Mouse (Mus musculus): ENCODE data around the gene Zfp758. TPM values are rescaled to one million over a fixed set of nuclear protein-coding genes. Genes with fewer than 3 reads are reported as not detected.

Gene Zfp758
- polyA plus RNA-seq, 1 experiment from 2014 or later = 8.0 TPM

DNA sequence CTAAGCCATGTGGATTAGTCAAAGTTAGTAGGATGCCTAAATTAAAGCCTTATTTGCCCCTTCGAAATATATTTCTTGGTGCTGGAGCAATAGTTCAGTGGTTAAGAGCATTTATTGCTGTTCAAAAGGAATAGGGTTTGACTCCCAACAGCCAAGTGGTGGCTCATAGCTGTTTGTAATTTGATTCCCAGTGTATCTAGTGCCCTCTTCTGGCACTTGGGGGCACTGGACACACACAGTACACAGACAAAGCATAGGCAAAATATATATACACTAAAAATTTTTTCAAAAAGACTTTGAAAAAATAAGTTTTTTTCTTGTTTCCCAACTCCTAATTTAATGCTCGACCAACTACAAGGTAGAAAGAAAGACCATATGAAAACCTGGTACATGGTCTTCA is 49.5 kb downstream of the Zfp758 start:
- H3K9me3 ChIP-seq (ENCODE audit: low read depth, low read length) = no peaks in the 10 kb centered on the region
- no peaks in the 10 kb centered on the region for H3K4me1 ChIP-seq (ENCODE audit: insufficient read depth)
- no peaks in the 10 kb centered on the region for H3K36me3 ChIP-seq (ENCODE audit: insufficient read depth)
- H3K27ac ChIP-seq (ENCODE audit: low read depth) = no peak overlapping the region
- no peaks in the 10 kb centered on the region for H3K27me3 ChIP-seq (ENCODE audit: insufficient read depth, low read length)
- no peak overlapping the region for H3K4me2 ChIP-seq
- ATAC-seq (ENCODE audit: insufficient read depth) (no peak; the same call in 1 of the 2 replicates), DNase-seq (peak; percentile 51)
- H3K4me3 ChIP-seq (ENCODE audit: low read depth, low read length) = no peak overlapping the region
- WGBS = 68% methylated on average over 2 of the region's 2 CpGs
- TF ChIP-seq CTCF (IDR thresholded peaks at IDR 0.05; ENCODE audit: low read depth) = peak; percentile 41
- H3K9ac ChIP-seq = no peak overlapping the region

DNA sequence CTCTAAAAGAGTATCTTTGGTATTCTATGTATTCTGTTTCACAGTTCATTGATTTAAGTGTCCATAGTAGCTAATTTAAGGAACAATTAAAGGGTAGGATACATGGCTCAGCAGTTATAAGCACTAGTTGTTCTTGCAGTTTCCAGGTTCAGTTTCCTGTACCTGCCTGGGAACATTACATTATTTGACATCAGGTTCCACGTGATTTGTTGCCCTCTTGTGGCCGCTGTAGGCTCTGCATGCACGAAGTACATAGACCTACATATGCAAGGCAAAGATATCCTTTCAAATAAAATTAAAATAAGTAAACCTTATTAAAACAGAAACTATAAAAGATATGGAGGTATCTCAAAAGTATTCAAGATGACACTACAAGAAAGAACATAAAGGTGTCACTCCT is 56.3 kb downstream of the Zfp758 start:
- no peak overlapping the region for H3K9ac ChIP-seq
- DNase-seq = peak; percentile 88
- no peak overlapping the region for H3K27ac ChIP-seq (ENCODE audit: low read depth)
- 1% methylated on average over 3 of the region's 3 CpGs for WGBS
- no peak overlapping the region for H3K4me3 ChIP-seq (ENCODE audit: low read depth, low read length)
- no peaks in the 10 kb centered on the region for H3K9me3 ChIP-seq (ENCODE audit: low read depth, low read length)
- TF ChIP-seq CTCF (IDR thresholded peaks at IDR 0.05; ENCODE audit: low read depth) = peak; percentile 81
- H3K36me3 ChIP-seq (ENCODE audit: insufficient read depth) = no peaks in the 10 kb centered on the region
- no peaks in the 10 kb centered on the region for H3K4me1 ChIP-seq (ENCODE audit: insufficient read depth)
- no peak overlapping the region for H3K4me2 ChIP-seq
- peak; percentile 41; the same call in 1 of the 2 replicates for ATAC-seq (ENCODE audit: insufficient read depth)
- H3K27me3 ChIP-seq (ENCODE audit: insufficient read depth, low read length) = no peaks in the 10 kb centered on the region

DNA sequence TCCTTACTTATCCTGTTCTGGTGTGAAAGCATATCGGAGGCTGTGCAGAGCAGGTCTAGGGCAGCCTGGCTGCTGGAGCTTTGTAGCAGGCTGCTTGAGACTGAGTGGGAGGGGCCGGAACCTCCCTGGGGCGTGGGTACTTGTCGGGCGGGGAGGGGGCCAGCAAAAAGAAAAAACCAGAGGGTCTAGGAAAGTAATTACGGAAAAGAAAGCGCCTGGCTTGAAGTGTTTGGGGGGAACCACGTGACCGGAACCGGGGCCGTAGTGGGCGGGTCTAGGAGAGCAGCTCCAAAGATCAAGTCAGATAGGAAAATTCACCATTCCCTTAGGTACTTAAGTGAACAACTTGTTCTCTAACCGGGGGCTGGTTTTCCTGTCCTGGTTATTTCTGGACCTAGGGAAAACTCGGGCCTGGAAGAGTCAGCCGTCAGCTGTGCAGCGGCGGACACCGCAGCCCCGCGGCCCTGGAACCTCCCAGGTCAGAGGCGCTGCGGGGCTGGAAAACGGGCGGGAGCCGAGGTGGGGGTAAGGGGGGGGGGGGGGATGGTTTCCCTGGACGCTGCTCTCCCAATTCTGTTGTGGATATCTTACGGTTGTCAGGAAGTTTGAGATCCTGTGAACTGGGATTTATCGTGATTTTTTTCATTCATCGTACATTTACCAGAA is 62.8 kb downstream of the Zfp758 start, which contains the start of gene Zfp946:
Gene Zfp946 (plus strand): TSS at position 271 of the 666 bp plus-strand sequence.
- Histone ChIP-seq H3K4me1 (ENCODE audit: insufficient read depth) (no peaks in the 10 kb centered on the region), H3K27me3 (ENCODE audit: insufficient read depth, low read length) (no peaks in the 10 kb centered on the region), H3K4me3 (ENCODE audit: low read depth, low read length) (peak within 1 kb of the TSS; percentile 51), H3K4me2 (peak within 1 kb of the TSS; percentile 68), H3K9me3 (ENCODE audit: low read depth, low read length) (no peaks in the 10 kb centered on the region), H3K36me3 (ENCODE audit: insufficient read depth) (no peaks in the 10 kb centered on the region), H3K9ac (peak within 1 kb of the TSS; percentile 64), H3K27ac (ENCODE audit: low read depth) (peak within 1 kb of the TSS; percentile 86)
- DNase-seq (peak; percentile 91), ATAC-seq (ENCODE audit: insufficient read depth) (peak; percentile 98)
- under 1% methylated on average over 29 of the region's 29 CpGs for WGBS
- TF ChIP-seq CTCF (IDR thresholded peaks at IDR 0.05; ENCODE audit: low read depth) = no peak

GRCm38 (mm10) chr17:22424636-22425354 is 63.5 kb downstream of the Zfp758 start:
- H3K27ac ChIP-seq (ENCODE audit: low read depth) = peak overlapping the region; percentile 86; the same call in 1 of the 2 replicates
- ATAC-seq (ENCODE audit: insufficient read depth) (peak; percentile 16; the same call in 1 of the 2 replicates), DNase-seq (peak; percentile 38)
- no peaks in the 10 kb centered on the region for H3K9me3 ChIP-seq (ENCODE audit: low read depth, low read length)
- no peaks in the 10 kb centered on the region for H3K4me1 ChIP-seq (ENCODE audit: insufficient read depth)
- WGBS = 2% methylated on average over 12 of the region's 12 CpGs
- peak overlapping the region; percentile 64 for H3K9ac ChIP-seq
- H3K4me3 ChIP-seq (ENCODE audit: low read depth, low read length) = peak overlapping the region; percentile 51
- no peaks in the 10 kb centered on the region for H3K27me3 ChIP-seq (ENCODE audit: insufficient read depth, low read length)
- no peaks in the 10 kb centered on the region for H3K36me3 ChIP-seq (ENCODE audit: insufficient read depth)
- H3K4me2 ChIP-seq = peak overlapping the region; percentile 68
- no peak for TF ChIP-seq CTCF (IDR thresholded peaks at IDR 0.05; ENCODE audit: low read depth)

Other genes starting within 250 kb of the Zfp758 start
- gene Zfp947, start 195.3 kb upstream of the Zfp758 start, polyA plus RNA-seq (2014; fragmentation: Nextera tagmentation; extraction: Ambion mirVana) = 2.9 and 3.1 TPM in 2 replicates
- 2.5 and 3.1 TPM in 2 replicates for gene Zfp994, start 135.8 kb upstream of the Zfp758 start, polyA plus RNA-seq (2014; fragmentation: Nextera tagmentation; extraction: Ambion mirVana)
- gene CT030661.1, start 46.6 kb upstream of the Zfp758 start, polyA plus RNA-seq (2014; fragmentation: Nextera tagmentation; extraction: Ambion mirVana) = 12.6 and 14.3 TPM in 2 replicates
- gene Zfp944, start 53 bp upstream of the Zfp758 start, polyA plus RNA-seq (2014; fragmentation: Nextera tagmentation; extraction: Ambion mirVana) = 12.7 and 12.9 TPM in 2 replicates
- gene Zfp946, start 62.8 kb downstream of the Zfp758 start, polyA plus RNA-seq (2014; fragmentation: Nextera tagmentation; extraction: Ambion mirVana) = 15.3 and 16.1 TPM in 2 replicates
- not detected in 2 replicates for gene Vmn2r111, start 212.0 kb downstream of the Zfp758 start, polyA plus RNA-seq (2014; fragmentation: Nextera tagmentation; extraction: Ambion mirVana)
- gene Vmn2r112, start 239.5 kb downstream of the Zfp758 start, polyA plus RNA-seq (2014; fragmentation: Nextera tagmentation; extraction: Ambion mirVana) = not detected in 2 replicates